Mouse (Mus musculus) spleen, embryonic (tissue): ENCODE measurements around the gene Gm13290.
"Not testable (repeated sequence)": the region's sequence is repeated elsewhere in the genome, so short reads cannot be mapped to it uniquely, and the experiment has no call there.

Experiments
- CTCF ChIA-PET: fragments of 350-600 bp; sonication (Branson Sonifier 250); formaldehyde crosslinking; loops from one replicate; lab custom pipeline; 2022; lab: Charles Lee

The Gm13290 gene

DNA sequence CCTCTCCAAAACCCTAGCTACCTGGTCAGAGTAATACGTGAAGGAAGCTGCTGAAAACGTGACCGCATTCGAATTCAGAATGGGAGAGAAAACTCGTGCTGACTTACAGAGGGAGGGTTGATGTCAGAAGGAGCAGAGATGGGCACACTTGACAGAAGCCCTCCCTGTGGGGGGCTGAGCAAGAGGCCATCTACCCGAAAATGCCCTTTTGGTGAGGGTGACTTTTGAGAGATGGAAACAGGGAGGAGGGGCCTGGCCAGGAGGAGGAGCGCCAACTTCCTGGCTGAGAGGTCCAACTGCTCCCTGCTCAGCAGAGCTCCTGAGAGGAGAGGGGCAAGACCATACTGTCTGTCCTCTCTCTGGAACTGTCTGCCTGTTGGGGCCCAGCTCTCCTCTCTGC lies 8.2 kb downstream of the Gm13290 start, which contains the start of gene Ifnz:
Ifnz (plus strand) TSS at position 301 of the 400 bp plus-strand sequence.
- CTCF ChIA-PET: not testable (repeated sequence)

DNA sequence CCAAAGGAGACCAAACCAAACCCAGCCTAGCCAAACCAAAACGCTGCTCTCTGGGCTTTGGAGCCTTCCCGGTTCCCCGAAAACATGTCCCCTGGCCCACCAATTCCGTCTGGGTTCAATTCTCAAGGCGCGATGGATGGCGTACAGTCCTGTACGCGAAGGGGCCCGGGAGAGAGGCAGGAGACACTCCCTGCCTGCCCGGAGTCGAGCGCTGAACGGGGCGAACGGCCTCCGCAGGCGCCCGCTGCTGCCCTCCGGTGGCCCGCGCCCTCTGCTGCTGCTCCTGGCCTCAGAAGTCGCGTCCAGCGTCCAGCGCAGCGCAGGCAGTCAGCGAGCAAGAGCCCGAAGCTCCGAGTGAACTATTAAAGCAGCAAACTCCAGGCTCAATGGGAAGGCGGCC lies 8.7 kb downstream of the Gm13290 start:
- CTCF ChIA-PET: not testable (repeated sequence)

GRCm38 (mm10) chr4:88785409-88785808 lies 11.8 kb downstream of the Gm13290 start, which contains the start of gene Gm13276:
Gm13276 (plus strand) TSS chr4:88785709.
- CTCF ChIA-PET: not testable (repeated sequence)

- CTCF ChIA-PET: not testable (repeated sequence)
These were observed 14.8 kb downstream of the Gm13290 start, which contains the start of gene Gm13277 for GRCm38 (mm10) chr4:88788402-88788801. Gm13277 (plus strand) TSS chr4:88788632.

GRCm38 (mm10) chr4:88791250-88791649 lies 17.6 kb downstream of the Gm13290 start, which contains the start of gene Gm13278:
Gm13278 (plus strand) TSS chr4:88791550.
- CTCF ChIA-PET: not testable (repeated sequence)

GRCm38 (mm10) chr4:88793936-88794675 lies 20.5 kb downstream of the Gm13290 start, which contains the start of gene Gm13275:
Gm13275 (plus strand) TSS chr4:88794487.
- CTCF ChIA-PET: not testable (repeated sequence)

GRCm38 (mm10) chr4:88797097-88797496 lies 23.5 kb downstream of the Gm13290 start, which contains the start of gene Gm13279:
Gm13279 (plus strand) TSS chr4:88797397.
- CTCF ChIA-PET: not testable (repeated sequence)

GRCm38 (mm10) chr4:88799365-88799764 lies 25.7 kb downstream of the Gm13290 start, which contains the start of gene Gm13285:
Gm13285 (plus strand) TSS chr4:88799665.
- CTCF ChIA-PET: not testable (repeated sequence)

GRCm38 (mm10) chr4:88802954-88803353 lies 29.3 kb downstream of the Gm13290 start, which contains the start of gene Gm13287:
Gm13287 (plus strand) TSS chr4:88803254.
- CTCF ChIA-PET: not testable (repeated sequence)

DNA sequence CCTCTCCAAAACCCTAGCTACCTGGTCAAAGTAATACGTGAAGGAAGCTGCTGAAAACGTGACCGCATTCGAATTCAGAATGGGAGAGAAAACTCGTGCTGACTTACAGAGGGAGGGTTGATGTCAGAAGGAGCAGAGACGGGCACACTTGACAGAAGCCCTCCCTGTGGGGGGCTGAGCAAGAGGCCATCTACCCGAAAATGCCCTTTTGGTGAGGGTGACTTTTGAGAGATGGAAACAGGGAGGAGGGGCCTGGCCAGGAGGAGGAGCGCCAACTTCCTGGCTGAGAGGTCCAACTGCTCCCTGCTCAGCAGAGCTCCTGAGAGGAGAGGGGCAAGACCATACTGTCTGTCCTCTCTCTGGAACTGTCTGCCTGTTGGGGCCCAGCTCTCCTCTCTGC lies 31.6 kb downstream of the Gm13290 start, which contains the start of gene Gm13288:
Gm13288 (plus strand) TSS at position 301 of the 400 bp plus-strand sequence.
- CTCF ChIA-PET: not testable (repeated sequence)

GRCm38 (mm10) chr4:88805761-88806160 lies 32.1 kb downstream of the Gm13290 start:
- CTCF ChIA-PET: not testable (repeated sequence)

DNA sequence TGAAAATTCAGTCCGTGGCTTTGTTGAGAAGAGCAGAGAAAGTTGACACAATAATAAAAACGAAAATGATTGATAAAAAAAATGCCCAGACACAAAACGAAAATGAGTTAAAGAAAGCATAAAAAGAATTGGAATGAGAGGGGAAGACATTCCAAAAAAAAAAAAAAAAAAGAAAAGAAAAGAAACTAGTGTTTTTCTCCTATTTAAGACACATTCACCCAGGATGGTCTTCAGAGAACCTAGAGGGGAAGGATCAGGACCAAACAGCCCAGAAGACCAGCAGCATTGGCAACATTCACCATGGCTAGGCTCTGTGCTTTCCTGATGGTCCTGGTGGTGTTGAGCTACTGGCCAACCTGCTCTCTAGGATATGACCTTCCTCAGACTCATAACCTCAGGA lies 42.3 kb downstream of the Gm13290 start, which contains the start of gene Ifna7:
Ifna7 (plus strand) TSS at position 301 of the 400 bp plus-strand sequence.
- CTCF ChIA-PET: no interaction called here

- CTCF ChIA-PET: no interaction called here
These were observed 46.0 kb downstream of the Gm13290 start, which contains the start of gene Ifna11 for GRCm38 (mm10) chr4:88819659-88820058. Ifna11 (plus strand) TSS chr4:88819959.

- CTCF ChIA-PET: interaction anchor here (0.6 kb wide), 1 partner anchor 404 kb away, joined by 4 read pairs; no protein-coding TSS in a partner anchor
These were observed 49.4 kb downstream of the Gm13290 start for GRCm38 (mm10) chr4:88822995-88823394.
